Mouse (Mus musculus): ENCODE data around the gene Sla2.

- TF ChIP-seq POLR2A (IDR thresholded peaks at IDR 0.05; ENCODE audit: extremely low read depth, insufficient read depth, low read length) = no peak
- TF ChIP-seq CTCF (IDR thresholded peaks at IDR 0.05; ENCODE audit: extremely low read depth, insufficient read depth, low read length) = no peak
Measured at GRCm38 (mm10) chr2:156874047-156874759, 12.8 kb downstream of the Sla2 start.

Measured in cortical plate, adult 2 months (tissue).